Mouse (Mus musculus) forelimb bud, embryonic 11.5 days (tissue): ENCODE measurements around the gene Ppp1r13b.
A peak's percentile ranks its signal among the peaks of the same experiment; 100 is the strongest.

Experiments
- DNase-seq: peaks from one replicate; pipeline ENCODE4 v3.0.0-alpha.2; 2012; ENCODE audit warnings: low read depth, low spot score

Gene Ppp1r13b

DNA sequence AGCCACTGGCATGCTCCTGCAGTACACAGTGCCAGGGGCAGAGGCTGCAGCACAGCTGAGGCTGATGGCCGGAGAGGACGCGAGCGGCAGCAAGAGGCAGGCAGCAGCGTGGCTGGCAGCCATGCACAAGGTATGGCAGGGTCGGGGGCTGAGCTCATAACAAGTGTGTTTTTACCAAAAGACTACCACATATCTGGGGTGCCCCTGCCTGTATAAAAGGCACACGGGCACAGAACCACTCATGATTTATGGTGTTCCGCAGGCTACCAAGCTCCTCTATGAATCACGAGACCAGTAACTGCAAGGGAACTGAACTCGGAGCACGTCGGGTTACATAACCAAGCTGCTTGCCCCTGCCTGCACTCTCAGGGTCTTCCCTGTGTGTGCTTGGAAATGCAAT lies 80.4 kb downstream of the Ppp1r13b start:
- DNase-seq = no peak

DNA sequence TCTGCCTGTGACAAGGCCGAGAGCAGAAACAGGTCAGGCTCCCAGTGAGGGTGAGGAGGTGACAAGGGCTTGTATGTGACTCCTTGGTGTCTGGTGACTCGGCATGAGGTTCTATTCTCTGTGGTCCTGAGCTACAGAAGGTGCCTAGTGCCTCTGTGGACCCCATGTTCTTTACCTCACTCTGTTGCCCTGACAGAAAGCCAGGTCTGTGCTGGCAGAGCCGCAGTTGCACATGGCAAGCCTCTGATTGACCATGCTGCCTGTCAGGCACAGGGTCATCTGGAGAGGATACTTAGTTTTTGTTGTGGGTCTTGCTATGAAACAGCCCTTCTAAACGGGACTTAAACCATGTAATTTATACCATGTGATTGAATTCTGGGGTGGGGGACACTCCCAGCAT lies 86.0 kb downstream of the Ppp1r13b start:
- no peak for DNase-seq

GRCm38 (mm10) chr12:111820708-111821107 lies 87.2 kb downstream of the Ppp1r13b start:
- no peak for DNase-seq

DNA sequence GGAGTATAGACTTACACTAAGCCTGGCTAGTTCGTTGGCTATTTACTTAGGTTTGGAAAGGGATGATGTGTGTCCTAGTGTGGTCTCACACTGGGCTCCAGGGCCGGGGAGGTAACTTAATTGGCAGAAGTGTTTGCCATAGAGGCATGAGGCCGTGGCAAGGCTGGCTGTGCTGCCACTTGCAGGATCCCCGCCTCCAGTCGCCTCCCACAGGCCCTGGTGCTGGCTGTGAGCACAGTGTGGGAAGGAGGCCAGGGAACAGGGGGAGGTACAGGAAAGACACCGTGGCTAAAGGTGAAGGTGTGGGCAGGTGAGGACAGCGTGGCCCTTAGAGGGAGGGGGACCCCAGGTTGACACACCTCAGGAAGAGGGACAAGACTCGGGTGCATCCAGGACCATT lies 88.0 kb downstream of the Ppp1r13b start:
- DNase-seq = no peak

- DNase-seq = no peak
Observed at GRCm38 (mm10) chr12:111817991-111818390, 89.9 kb downstream of the Ppp1r13b start.

- no peak for DNase-seq
Observed at GRCm38 (mm10) chr12:111816967-111817366, 90.9 kb downstream of the Ppp1r13b start.

- no peak for DNase-seq
Observed at GRCm38 (mm10) chr12:111816528-111816927, 91.4 kb downstream of the Ppp1r13b start.

GRCm38 (mm10) chr12:111814769-111815762 lies 92.8 kb downstream of the Ppp1r13b start:
- DNase-seq = no peak

- peak; percentile 99 for DNase-seq
Observed at GRCm38 (mm10) chr12:111813766-111814617, 93.9 kb downstream of the Ppp1r13b start, which contains the start of the genes Xrcc3 and Zfyve21. Gene Xrcc3 (minus strand): TSS chr12:111813873. Gene Zfyve21 (plus strand): TSS chr12:111814170.

DNA sequence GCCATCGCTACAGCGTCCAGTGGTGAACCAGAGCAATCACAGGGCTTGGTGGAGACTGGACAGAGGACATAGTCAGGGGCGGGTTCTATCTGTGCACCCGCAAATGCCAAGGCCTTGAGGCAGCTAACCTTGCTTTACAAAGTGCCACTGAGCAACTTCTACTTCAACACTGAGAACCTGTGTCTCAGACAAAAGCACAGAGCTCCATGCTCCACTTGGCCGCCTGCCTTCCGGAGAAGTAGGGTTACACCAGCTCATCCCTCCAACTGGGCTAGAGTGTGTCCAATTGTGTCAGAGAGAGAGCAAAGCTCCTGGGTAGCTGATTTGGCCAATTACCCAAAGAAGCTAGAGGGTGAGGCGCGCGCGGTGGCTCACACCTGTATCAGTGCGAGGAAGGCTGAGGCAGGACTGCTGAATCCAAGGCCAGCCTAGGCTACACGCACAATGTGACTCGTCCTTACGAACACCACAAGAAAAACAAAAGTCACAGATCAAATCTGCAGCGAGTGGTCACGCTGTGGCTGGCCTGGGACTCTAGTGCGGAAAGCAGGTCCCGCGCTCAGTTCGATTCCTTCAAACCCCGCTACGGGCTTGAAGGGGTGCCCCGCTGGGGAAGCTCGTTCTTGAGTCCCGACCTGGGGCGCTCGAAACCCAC lies 94.7 kb downstream of the Ppp1r13b start:
- no peak for DNase-seq

DNA sequence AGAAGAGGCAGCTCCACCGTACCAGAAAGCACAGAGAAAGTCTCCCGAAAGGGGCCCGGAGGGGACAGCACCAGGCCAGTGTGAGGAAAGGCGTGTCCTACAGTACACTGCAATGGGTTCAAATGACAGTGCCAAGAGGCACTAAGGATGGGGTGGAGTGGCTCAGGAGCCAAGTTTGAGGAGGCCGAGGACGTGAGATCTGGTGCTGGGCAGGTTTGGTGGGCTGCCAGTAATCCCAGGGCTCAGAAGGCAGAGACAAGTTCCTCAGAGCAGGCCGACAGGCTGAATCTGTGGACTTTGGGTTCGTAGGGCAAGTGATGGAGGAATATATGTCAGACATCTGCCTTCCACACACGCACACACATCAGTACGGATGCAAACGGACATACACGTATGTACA lies 95.3 kb downstream of the Ppp1r13b start:
- DNase-seq = no peak

DNA sequence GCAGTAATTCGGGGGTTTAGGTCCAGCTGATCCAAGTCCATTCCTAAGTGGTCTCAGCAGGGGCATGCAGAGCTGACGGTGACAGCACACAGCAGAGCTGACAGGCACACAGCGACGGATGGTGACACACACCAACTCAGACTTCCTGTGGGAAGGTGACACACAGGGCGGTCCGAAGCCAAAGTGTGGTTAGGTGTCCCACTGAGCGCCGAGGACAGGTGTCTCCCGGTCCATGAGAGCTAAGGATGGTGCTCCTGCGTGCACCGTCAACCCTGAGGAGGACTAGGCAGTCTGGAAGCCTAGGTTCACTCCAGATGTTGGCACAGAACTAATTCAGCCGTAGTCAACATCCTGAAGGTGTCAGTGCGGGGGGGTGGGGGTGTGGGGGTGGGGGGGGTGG lies 95.8 kb downstream of the Ppp1r13b start:
- no peak for DNase-seq

- peak; percentile 43 for DNase-seq
Observed at GRCm38 (mm10) chr12:111809762-111810161, 98.1 kb downstream of the Ppp1r13b start.

DNA sequence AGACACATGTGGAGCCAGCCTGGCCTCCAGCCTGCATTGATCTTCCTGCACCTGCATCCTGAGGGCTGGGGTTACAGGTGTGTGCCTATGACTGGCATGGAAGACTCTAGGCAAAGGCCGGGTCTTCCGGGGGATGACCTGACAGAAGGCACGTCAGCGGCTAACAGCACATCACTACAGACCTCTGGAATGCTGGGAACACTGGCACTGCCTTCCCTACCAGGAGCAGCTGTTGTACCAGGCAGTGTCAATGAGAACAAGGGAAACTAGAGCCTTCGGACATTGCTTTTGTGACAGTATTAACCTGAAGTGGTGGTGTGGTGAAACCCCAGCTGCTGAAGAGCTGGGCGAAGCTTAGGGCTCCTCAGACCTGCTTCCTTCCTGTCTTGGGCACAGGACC lies 99.1 kb downstream of the Ppp1r13b start:
- DNase-seq = no peak

- DNase-seq = no peak
Observed at GRCm38 (mm10) chr12:111803538-111803937, 104.4 kb downstream of the Ppp1r13b start.

- DNase-seq = no peak
Observed at GRCm38 (mm10) chr12:111800459-111801183, 107.3 kb downstream of the Ppp1r13b start.

DNA sequence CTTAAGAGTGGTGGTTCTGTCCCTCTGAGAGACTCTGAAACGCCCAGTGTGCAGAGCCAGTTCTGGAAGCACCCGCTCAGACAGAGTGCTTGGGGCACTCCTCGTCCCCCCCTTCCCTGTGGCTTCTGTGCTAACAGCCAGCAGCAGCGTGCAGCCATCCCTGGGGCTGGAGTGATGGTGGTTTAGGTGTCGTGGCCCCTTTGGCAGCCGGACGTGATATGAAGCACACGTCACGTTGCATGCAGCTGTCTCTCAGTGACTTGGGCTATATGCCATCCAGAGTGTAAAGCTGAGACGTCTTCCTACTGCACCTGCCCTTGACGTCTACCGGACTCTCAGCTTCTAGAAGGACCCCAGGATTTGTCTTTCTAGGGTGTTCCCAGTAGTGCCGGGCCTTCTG lies 109.4 kb downstream of the Ppp1r13b start:
- DNase-seq = no peak

DNA sequence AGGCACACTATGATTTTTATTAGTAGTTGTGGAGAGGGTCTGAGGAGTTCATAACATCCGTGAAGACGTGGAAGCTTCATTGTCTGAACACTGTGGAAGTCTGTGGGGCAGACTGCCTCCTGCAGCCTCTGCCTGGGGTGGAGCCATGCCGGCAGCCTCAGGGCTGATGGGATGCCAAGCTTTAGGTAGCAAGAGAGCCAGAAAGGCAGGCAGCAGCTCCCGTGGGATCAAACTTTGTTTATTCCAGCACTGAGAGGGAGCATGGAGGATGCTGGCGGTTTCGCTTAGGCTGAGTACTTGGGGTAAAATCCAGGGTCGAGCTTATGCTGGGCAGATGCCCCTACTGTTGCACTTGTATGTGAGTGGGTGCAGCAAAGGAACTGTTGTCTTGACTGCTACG lies 110.7 kb downstream of the Ppp1r13b start:
- no peak for DNase-seq

GRCm38 (mm10) chr12:111795180-111795895 lies 112.6 kb downstream of the Ppp1r13b start:
- DNase-seq = no peak

DNA sequence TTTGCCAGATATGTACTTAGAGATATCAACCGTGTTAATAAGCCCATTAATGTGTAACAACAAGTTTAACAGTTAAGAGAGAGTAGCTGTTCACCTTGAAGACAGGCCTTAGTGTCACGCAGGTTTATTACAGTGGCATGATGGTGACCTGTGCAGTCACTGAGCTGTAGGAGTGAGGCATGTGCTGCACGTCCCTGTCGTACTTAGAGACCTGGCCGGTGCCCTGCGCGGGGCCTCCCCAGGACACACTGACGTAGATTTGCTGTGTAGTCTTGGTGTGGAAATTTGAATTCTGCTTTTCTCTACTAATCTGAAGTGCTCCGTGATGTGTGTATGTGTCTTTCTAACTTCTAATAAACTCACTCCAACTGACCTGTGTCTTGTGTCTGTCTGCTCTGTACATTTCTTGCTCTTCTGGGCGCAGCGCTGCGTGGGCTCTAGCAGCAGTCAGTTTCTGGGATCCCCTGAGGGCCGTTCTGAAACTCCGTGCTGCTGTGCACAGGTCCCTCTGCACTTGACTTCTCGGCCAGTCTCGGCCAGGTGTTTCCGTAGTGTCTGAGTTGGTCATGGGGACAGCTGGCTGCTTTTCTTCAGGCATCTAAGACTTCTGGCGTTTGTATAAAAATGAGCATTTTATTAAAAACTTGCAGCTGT lies 113.3 kb downstream of the Ppp1r13b start:
- DNase-seq = no peak
